Mouse (Mus musculus) CH12.LX (cell line): ENCODE measurements around the gene Tradd. TPM values are rescaled to one million over a fixed set of nuclear protein-coding genes. Genes with fewer than 3 reads are reported as not detected.

Experiments
- DNase-seq: peaks from one replicate; pipeline ENCODE4 v3.0.0-alpha.2; 2013; ENCODE audit errors: extremely low read depth
- H3K27ac ChIP-seq: 2 replicates; pipeline ENCODE4 v1.5.1; 2012; ENCODE audit warnings: low read depth, mild to moderate bottlenecking, control low read depth, moderate library complexity; ENCODE audit not compliant: insufficient read depth
- H3K27me3 ChIP-seq: replicated peaks from 2 replicates; pipeline ENCODE3; 2012; ENCODE audit warnings: inconsistent platforms
- H3K36me3 ChIP-seq, 2 experiments: replicated peaks in 1 of 2; 2 replicates each; pipeline versions ENCODE3 to v1.6.1; 2012; ENCODE audit warnings: inconsistent platforms in 1 of 2, low read length in 1 of 2, mild to moderate bottlenecking in 1 of 2, mixed read lengths in 1 of 2, moderate library complexity in 1 of 2; ENCODE audit not compliant: control insufficient read depth in 1 of 2, insufficient read depth in 1 of 2
- H3K4me1 ChIP-seq, 2 experiments: 2 replicates each; pipeline ENCODE4 v1.6.1; 2012; ENCODE audit warnings: inconsistent platforms in 1 of 2, moderate library complexity in 1 of 2; ENCODE audit not compliant: insufficient read depth in 2 of 2, control insufficient read depth in 1 of 2
- H3K4me2 ChIP-seq: 2 replicates; pipeline ENCODE4 v1.6.1; 2012; ENCODE audit warnings: low read depth, mild to moderate bottlenecking, control low read depth; ENCODE audit not compliant: poor library complexity, insufficient read depth, severe bottlenecking
- H3K4me3 ChIP-seq, 3 experiments: fragments of 150-350 bp in 1 of 3; sonication (generic) in 1 of 3; replicated peaks in 1 of 3; 2 replicates each; pipeline versions ENCODE3 to v1.5.1; 2011 to 2012; ENCODE audit warnings: low read depth in 2 of 3, low read length in 2 of 3, mild to moderate bottlenecking in 2 of 3, moderate library complexity in 2 of 3, control low read depth in 1 of 3, improper control_type of control experiment in 1 of 3, inconsistent platforms in 1 of 3, mixed read lengths in 1 of 3; ENCODE audit not compliant: poor library complexity in 1 of 3
- H3K79me2 ChIP-seq: replicated peaks from 2 replicates; pipeline ENCODE4 v1.6.1; 2012; ENCODE audit warnings: mild to moderate bottlenecking, moderate library complexity; ENCODE audit not compliant: control insufficient read depth, poor library complexity, insufficient read depth, severe bottlenecking; ENCODE audit errors: extremely low read depth
- H3K9ac ChIP-seq: 2 replicates; pipeline ENCODE4 v1.6.1; 2012; ENCODE audit warnings: low read depth, mild to moderate bottlenecking, control low read depth, moderate library complexity; ENCODE audit not compliant: insufficient read depth
- H3K9me3 ChIP-seq: replicated peaks from 2 replicates; pipeline ENCODE3; 2012; ENCODE audit warnings: low read length, inconsistent platforms, mixed read lengths
- CHD1 ChIP-seq: IDR thresholded peaks from 2 replicates; pipeline ENCODE4 v1.6.1; 2012; ENCODE audit warnings: low read depth, low read length, improper control_type of control experiment, inconsistent platforms
- CHD2 ChIP-seq: IDR thresholded peaks from 2 replicates; pipeline ENCODE4 v1.6.1; 2011; ENCODE audit warnings: low read length, improper control_type of control experiment
- ELF1 ChIP-seq: IDR thresholded peaks from 2 replicates; pipeline ENCODE4 v1.6.1; 2014; ENCODE audit warnings: low read depth, mild to moderate bottlenecking, inconsistent platforms, low read length, improper control_type of control experiment
- EP300 ChIP-seq: IDR thresholded peaks from 2 replicates; pipeline ENCODE4 v1.6.1; 2011; ENCODE audit warnings: low read length, improper control_type of control experiment
- ETS1 ChIP-seq: conservative IDR thresholded peaks from 2 replicates; pipeline ENCODE4 v1.6.1; 2012; ENCODE audit warnings: low read depth, mild to moderate bottlenecking, inconsistent platforms, low read length, improper control_type of control experiment, moderate library complexity
- JUN ChIP-seq: IDR thresholded peaks from 2 replicates; pipeline ENCODE4 v1.6.1; 2011; ENCODE audit warnings: low read depth, mild to moderate bottlenecking, low read length, improper control_type of control experiment, moderate library complexity; ENCODE audit not compliant: insufficient read depth
- KAT2A ChIP-seq: IDR thresholded peaks from 2 replicates; pipeline ENCODE4 v1.6.1; 2012; ENCODE audit warnings: low read length, improper control_type of control experiment, inconsistent platforms; ENCODE audit not compliant: insufficient replicate concordance
- MAFK ChIP-seq: IDR thresholded peaks from 2 replicates; pipeline ENCODE4 v1.6.1; 2011; ENCODE audit warnings: low read length, improper control_type of control experiment; ENCODE audit not compliant: insufficient replicate concordance
- MAZ ChIP-seq: IDR thresholded peaks from 2 replicates; pipeline ENCODE4 v1.6.1; 2012; ENCODE audit warnings: low read depth, mild to moderate bottlenecking, inconsistent platforms, low read length, improper control_type of control experiment, moderate library complexity
- MXI1 ChIP-seq: IDR thresholded peaks from 2 replicates; pipeline ENCODE4 v1.6.1; 2011; ENCODE audit warnings: mild to moderate bottlenecking, low read depth, low read length, improper control_type of control experiment
- MYC ChIP-seq: IDR thresholded peaks from 2 replicates; pipeline ENCODE4 v1.6.1; 2011; ENCODE audit warnings: low read depth, mild to moderate bottlenecking, improper control_type of control experiment, low read length
- NELFE ChIP-seq: IDR thresholded peaks from 2 replicates; pipeline ENCODE4 v1.6.1; 2011; ENCODE audit warnings: low read depth, low read length, improper control_type of control experiment
- PAX5 ChIP-seq: IDR thresholded peaks from 2 replicates; pipeline ENCODE4 v1.6.1; 2012; ENCODE audit warnings: low read length, inconsistent platforms, mixed read lengths
- RAD21 ChIP-seq: IDR thresholded peaks from 2 replicates; pipeline ENCODE4 v1.6.1; 2011; ENCODE audit warnings: low read depth, mild to moderate bottlenecking, low read length, improper control_type of control experiment, moderate library complexity
- SIN3A ChIP-seq: IDR thresholded peaks from 2 replicates; pipeline ENCODE4 v1.6.1; 2012; ENCODE audit warnings: low read length, improper control_type of control experiment, inconsistent platforms
- SMC3 ChIP-seq: IDR thresholded peaks from 2 replicates; pipeline ENCODE4 v1.6.1; 2011; ENCODE audit warnings: low read depth, low read length, improper control_type of control experiment
- TCF12 ChIP-seq: IDR thresholded peaks from 2 replicates; pipeline ENCODE4 v1.6.1; 2014; ENCODE audit warnings: low read depth, mild to moderate bottlenecking, inconsistent platforms, low read length, improper control_type of control experiment
- UBTF ChIP-seq: IDR thresholded peaks from 2 replicates; pipeline ENCODE4 v1.6.1; 2012; ENCODE audit warnings: low read depth, mild to moderate bottlenecking, inconsistent platforms, low read length, improper control_type of control experiment, moderate library complexity
- USF2 ChIP-seq: conservative IDR thresholded peaks from 2 replicates; pipeline ENCODE4 v1.6.1; 2011; ENCODE audit warnings: low read depth, low read length, improper control_type of control experiment
- ZKSCAN1 ChIP-seq: IDR thresholded peaks from 2 replicates; pipeline ENCODE4 v1.6.1; 2012; ENCODE audit warnings: low read depth, inconsistent platforms, low read length, improper control_type of control experiment, borderline replicate concordance
- ZMIZ1 ChIP-seq: IDR thresholded peaks from 2 replicates; pipeline ENCODE4 v1.6.1; 2012; ENCODE audit warnings: low read depth, mild to moderate bottlenecking, inconsistent platforms, low read length, improper control_type of control experiment
- ZNF384 ChIP-seq: IDR thresholded peaks from 2 replicates; pipeline ENCODE4 v1.6.1; 2012; ENCODE audit warnings: low read depth, low read length, improper control_type of control experiment, inconsistent platforms
- dilution Hi-C: fragments of 300-500 bp; cut with MboI; formaldehyde crosslinking; loops from 2 replicates; pipeline ENCODE4 v1.14.3; 2020; ENCODE audit warnings: low sequenced_read_pairs; ENCODE audit not compliant: extremely low pct_unique_long_range_greater_than_20kb, extremely low pct_ligation_motif_present
- in situ Hi-C: fragments of 300-500 bp; cut with MboI; formaldehyde crosslinking; loops from 3 replicates; pipeline ENCODE4 v1.14.3; 2019; ENCODE audit warnings: low sequenced_read_pairs, low pct_ligation_motif_present, low pct_unique_long_range_greater_than_20kb, mixed read lengths
- polyA plus RNA-seq: library from polyadenylated mRNA; unstranded; fragments of >175 nt; gene quantifications from 2 replicates; pipeline ENCODE4 v1.2.1, GENCODE M21; 2012; ENCODE audit warnings: low read depth; ENCODE audit not compliant: insufficient read length
- total RNA-seq, 2 experiments: library from RNA; depleted of rRNA; stranded (reverse); fragments of 300-350 nt in 1 of 2; fragments of >200 nt in 1 of 2; gene quantifications; 2 replicates each; pipeline ENCODE4 v1.2.3; 2012 to 2014

Gene Tradd
- total and polyA plus RNA-seq, 3 experiments: 18.6 to 30.8 (median 20.4) TPM

DNA sequence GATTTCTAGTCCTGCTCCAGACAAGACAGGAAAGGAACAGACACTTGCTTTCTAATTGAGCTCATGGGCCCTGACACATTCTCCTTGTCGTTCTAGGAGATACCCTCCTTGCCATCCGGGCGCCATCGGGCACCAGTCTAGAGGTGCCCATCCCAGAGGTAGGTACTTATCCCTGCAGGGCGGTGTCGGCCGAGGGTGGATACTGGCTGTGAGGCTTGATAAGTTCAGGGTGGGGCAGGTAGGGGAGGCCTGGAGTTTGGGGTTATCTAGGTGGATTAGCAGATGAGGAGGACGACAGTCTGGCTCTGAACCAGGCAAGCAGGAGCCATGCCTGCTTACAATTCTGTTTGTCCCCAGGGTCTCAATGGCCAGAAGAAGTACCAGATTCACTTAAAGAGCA lies 35.6 kb upstream of the Tradd start:
- H3K27me3 ChIP-seq: no peaks in the 10 kb centered on the region
- TF ChIP-seq CHD2 (no peak), ELF1 (no peak), MYC (no peak)
- TF ChIP-seq, all 38 proteins: peak for 0
- no peak overlapping the region for H3K9ac ChIP-seq
- H3K4me1 ChIP-seq: peaks cover 10 to 75% of the 10 kb centered on the region in 2 experiments
- no peak overlapping the region for H3K27ac ChIP-seq
- H3K4me2 ChIP-seq: no peak overlapping the region
- dilution Hi-C loops: no loop called here
- peaks cover 46 to 62% of the 10 kb centered on the region in 2 experiments for H3K36me3 ChIP-seq
- DNase-seq: no peak
- H3K9me3 ChIP-seq: no peaks in the 10 kb centered on the region
- in situ Hi-C loops: no loop called here
- peaks cover 26% of the 10 kb centered on the region for H3K79me2 ChIP-seq
- no peak overlapping the region for H3K4me3 ChIP-seq

DNA sequence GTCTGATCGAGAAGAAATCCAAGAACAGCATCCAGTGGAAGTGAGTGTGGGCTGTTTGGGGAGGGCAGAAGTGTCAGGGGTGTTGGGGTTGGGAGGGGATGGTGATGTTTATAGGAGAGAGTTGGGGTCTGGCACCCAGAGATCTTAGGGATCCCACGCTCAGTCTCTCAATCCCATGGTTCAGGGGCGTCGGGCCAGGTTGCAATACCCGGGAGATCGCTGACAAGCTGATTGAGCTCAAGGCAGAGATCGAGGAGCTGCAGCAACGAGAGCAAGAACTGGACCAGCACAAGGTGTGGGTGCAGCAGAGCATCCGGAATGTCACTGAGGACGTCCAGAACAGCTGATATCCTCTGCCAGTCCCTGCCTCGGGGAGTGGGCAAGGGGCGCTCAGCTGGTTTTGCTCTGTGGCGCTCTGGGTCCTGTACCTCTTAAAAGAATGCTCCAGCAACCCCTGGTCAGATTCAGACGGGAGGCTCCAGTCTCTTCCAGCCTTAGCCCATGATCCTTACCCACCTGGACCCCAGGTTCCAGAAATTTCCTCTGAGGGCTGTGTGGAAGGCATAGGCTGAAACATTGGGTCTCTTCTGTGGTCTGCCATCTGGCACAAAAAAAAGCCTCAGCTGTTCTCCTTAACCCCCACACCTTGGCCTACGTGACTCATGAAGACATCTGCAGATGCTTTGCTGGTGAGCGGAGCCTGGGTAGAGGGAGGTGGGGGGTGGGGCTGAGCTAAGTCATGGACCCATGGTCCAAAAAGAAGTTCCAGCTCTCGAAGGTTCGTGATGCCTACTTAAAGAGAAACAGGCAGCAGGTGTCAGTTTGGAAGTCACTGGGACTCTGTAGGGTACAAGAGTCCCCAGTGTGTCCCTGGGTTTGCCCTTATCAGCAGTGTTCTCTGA lies 34.2 kb upstream of the Tradd start:
- peak overlapping the region; percentile 29; the same call in 1 of the 2 replicates for H3K27ac ChIP-seq

DNA sequence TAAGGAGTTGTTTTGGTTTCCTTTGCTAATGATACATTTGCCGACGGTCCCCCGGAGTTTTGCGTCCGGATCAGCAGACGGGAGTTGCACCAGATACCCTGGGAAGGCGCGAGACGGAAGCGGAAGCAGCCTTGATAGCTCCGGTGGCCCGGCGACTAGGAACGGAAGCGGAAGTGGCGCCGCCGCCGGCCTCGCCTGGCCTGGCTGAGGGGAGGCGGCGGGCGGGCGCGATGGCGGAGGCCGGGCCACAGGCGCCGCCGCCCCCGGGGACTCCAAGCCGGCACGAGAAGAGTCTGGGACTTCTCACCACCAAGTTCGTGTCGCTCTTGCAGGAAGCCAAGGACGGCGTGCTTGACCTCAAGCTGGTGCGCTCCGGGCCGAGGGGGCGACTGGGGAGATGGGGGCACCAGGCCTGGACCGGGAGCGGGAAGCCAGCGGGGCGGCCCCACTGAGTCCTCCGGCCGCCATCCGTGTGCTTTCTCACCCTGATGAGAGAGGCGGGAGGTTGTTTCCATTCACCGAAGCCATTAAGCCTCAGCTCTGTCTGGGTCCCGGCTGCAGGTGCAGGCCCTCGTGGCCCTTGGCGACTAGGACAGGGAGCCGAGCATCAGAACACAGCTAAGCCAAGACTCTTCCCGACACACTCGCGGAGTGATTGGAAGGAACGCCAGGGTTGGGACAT lies 33.2 kb upstream of the Tradd start, which contains the start of gene E2f4:
Gene E2f4 (plus strand): TSS at position 153 of the 682 bp plus-strand sequence.
- peaks cover 10 to 59% of the 10 kb centered on the region in 2 experiments for H3K4me1 ChIP-seq
- in situ Hi-C loops (no loop called here), dilution Hi-C loops (no loop called here)
- H3K4me3 ChIP-seq: peak within 1 kb of the TSS; percentile 82 to 96 (median 89)
- peak within 1 kb of the TSS; percentile 50 for H3K27ac ChIP-seq
- peaks cover 26% of the 10 kb centered on the region for H3K79me2 ChIP-seq
- H3K9me3 ChIP-seq: no peaks in the 10 kb centered on the region
- DNase-seq: peak; percentile 93
- H3K9ac ChIP-seq: peak within 1 kb of the TSS; percentile 94
- H3K4me2 ChIP-seq: peak within 1 kb of the TSS; percentile 88
- H3K36me3 ChIP-seq: peaks cover 25 to 47% of the 10 kb centered on the region in 2 experiments
- no peaks in the 10 kb centered on the region for H3K27me3 ChIP-seq
- TF ChIP-seq MYC (peak; percentile 52; the same call in 1 of the 2 replicates), KAT2A (peak; percentile 73; the same call in 1 of the 2 replicates), JUN (no peak), MAFK (no peak), ETS1 (peak; percentile 48), SIN3A (peak; percentile 93), PAX5 (no peak), CHD1 (no peak), TCF12 (peak; percentile 81), ZKSCAN1 (no peak), SMC3 (no peak), UBTF (no peak; the same call in 1 of the 2 replicates), USF2 (no peak), NELFE (peak; percentile 77), ZMIZ1 (peak; percentile 83), RAD21 (no peak), EP300 (no peak), ZNF384 (no peak)

More for the DNA sequence above, 34.2 kb upstream of the Tradd start:
- Histone ChIP-seq H3K4me1 (peaks cover 10 to 66% of the 10 kb centered on the region in 2 experiments), H3K79me2 (peaks cover 26% of the 10 kb centered on the region), H3K9me3 (no peaks in the 10 kb centered on the region), H3K4me3 (peak overlapping the region; percentile 82 to 96 (median 89)), H3K4me2 (peak overlapping the region; percentile 80), H3K9ac (peak overlapping the region; percentile 94), H3K36me3 (peaks cover 33 to 48% of the 10 kb centered on the region in 2 experiments), H3K27me3 (no peaks in the 10 kb centered on the region)
- peak; percentile 58 for DNase-seq
- in situ Hi-C loops (no loop called here), dilution Hi-C loops (no loop called here)
- TF ChIP-seq MAZ (no peak), ETS1 (peak; percentile 77), ELF1 (no peak), ZNF384 (peak; percentile 59), MXI1 (peak; percentile 53)
